Mouse (Mus musculus) layer of hippocampus, adult 2 months (tissue): ENCODE measurements around the gene Gas2. TPM values are rescaled to one million over a fixed set of nuclear protein-coding genes. Genes with fewer than 3 reads are reported as not detected.
A peak's percentile ranks its signal among the peaks of the same experiment; 100 is the strongest.

ENCODE experiments used
- DNase-seq, 2 experiments: peaks; one replicate each; pipeline ENCODE4 v3.0.0; 2022; ENCODE audit warnings: low spot score in 2 of 2
- H3K27ac ChIP-seq: fragments of 200-600 bp; 2 replicates; pipeline ENCODE4 v1.8.1; 2022
- H3K4me3 ChIP-seq: fragments of 200-600 bp; 2 replicates; pipeline ENCODE4 v1.8.1; 2022; ENCODE audit warnings: mild to moderate bottlenecking
- CTCF ChIP-seq: fragments of 200-600 bp; conservative IDR thresholded peaks from 2 replicates; pipeline ENCODE4 v1.8.1; 2022; ENCODE audit warnings: antibody characterized with exemption, mild to moderate bottlenecking, moderate library complexity
- long read RNA-seq, 2 experiments: library from polyadenylated mRNA; stranded (forward); transcript quantifications; one replicate each; pipeline ENCODE4 v2.0.0; 2021; ENCODE audit warnings: borderline mapping rate in 2 of 2
- total RNA-seq, 2 experiments: library from RNA; stranded (reverse); gene quantifications; 2 replicates each; pipeline ENCODE4 v1.2.3; 2021

Gas2 gene
- total RNA-seq = 10 to 100 TPM; 28.2 to 31.0 TPM
- long read RNA-seq, experiment 1, partial matches to known transcripts = 0 of 7 reads
- long read RNA-seq, experiment 1, other reads (novel, unspliced or antisense) = 7 of 7 reads
- long read RNA-seq, experiment 2, partial matches to known transcripts = 0 of 13 reads
- long read RNA-seq, experiment 2, other reads (novel, unspliced or antisense) = 12 of 13 reads

DNA sequence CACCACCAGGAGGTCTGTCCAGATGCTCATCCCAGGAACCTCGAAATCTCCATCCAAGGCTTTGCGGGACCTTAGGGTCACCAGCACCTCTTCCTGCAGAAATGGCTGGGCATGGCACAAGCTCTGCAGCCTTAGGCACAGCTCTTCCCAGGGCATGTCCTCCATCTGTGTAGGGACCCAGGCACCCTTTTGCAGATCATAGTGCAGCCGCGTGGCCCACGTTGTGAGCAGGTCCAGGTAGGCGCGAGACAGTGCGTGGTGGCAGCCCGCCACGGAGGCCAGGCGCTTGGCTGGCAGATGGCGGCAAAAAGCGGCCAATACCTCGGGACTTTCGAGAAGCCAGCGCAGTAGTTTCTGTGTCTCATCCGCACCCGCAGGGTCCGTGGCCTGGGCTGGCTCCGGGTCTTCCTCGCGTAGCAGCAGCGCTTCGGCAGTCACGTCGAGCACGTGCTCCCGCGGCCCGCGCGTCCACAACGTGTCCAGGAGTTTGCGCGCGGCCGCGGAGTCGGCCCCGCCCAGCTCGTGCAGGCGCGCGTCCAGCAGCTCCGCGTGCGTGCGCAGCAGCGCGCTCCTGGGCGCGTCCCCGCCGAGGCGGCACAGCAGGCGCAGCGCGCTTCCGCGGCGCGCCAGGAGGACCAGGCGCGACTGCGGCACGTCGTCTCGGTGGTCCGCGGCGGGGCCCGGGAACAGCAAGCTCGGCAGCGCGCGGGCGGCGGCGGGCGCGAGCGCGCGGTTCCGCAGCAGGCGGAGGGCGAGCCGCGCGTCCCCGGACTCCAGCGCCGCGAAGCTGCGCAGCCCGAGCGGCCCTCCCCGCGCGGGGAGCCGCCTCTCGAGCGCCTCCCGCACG is at the start of gene Gas2:
Gene Gas2, plus strand, starts transcription at position 766 of the 847 bp plus-strand sequence.
- no peak for TF ChIP-seq CTCF
- peak within 1 kb of the TSS; percentile 65 for H3K4me3 ChIP-seq

GRCm38 (mm10) chr7:51815473-51816282 is 46.1 kb upstream of the Gas2 start:
- Histone ChIP-seq H3K27ac (no peak overlapping the region), H3K4me3 (no peak overlapping the region)
- peak; percentile 81 for TF ChIP-seq CTCF
- DNase-seq = peak in 1 of 2 experiments; percentile 32

More for the DNA sequence above, at the start of gene Gas2:
- DNase-seq = peak; percentile 82 to 87
- H3K27ac ChIP-seq = peak within 1 kb of the TSS; percentile 98

GRCm38 (mm10) chr7:51816283-51816839 is 45.5 kb upstream of the Gas2 start:
- no peak for TF ChIP-seq CTCF
- Histone ChIP-seq H3K27ac (no peak overlapping the region), H3K4me3 (no peak overlapping the region)
- no peak for DNase-seq

GRCm38 (mm10) chr7:51818251-51818974 is 43.4 kb upstream of the Gas2 start:
- TF ChIP-seq CTCF = no peak
- DNase-seq = no peak
- H3K27ac ChIP-seq = no peak overlapping the region
- no peak overlapping the region for H3K4me3 ChIP-seq

GRCm38 (mm10) chr7:51819891-51820290 is 41.9 kb upstream of the Gas2 start:
- Histone ChIP-seq H3K27ac (no peak overlapping the region), H3K4me3 (no peak overlapping the region)
- TF ChIP-seq CTCF = no peak
- DNase-seq = peak; percentile 50 to 65

DNA sequence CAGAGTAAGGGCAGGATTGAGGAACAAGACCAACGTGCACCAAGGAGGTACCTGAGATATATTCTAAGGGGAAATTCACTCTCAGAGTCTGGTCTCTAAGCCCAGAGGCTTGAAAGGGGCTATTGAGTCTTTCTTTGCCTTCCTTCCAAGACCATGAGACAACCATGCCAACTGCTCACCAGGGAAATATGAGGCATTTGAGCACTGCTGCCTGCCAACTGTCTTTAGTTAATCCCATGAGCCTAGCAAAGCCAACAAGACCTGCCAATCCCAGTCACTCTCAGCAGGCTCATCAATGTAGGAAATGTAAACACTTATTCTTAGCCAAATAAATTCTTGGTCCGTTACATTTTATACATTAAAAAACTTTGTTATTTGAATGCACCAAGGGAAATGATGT is 40.3 kb upstream of the Gas2 start:
- TF ChIP-seq CTCF = no peak
- H3K4me3 ChIP-seq = no peak overlapping the region
- no peak overlapping the region for H3K27ac ChIP-seq
- DNase-seq = no peak

DNA sequence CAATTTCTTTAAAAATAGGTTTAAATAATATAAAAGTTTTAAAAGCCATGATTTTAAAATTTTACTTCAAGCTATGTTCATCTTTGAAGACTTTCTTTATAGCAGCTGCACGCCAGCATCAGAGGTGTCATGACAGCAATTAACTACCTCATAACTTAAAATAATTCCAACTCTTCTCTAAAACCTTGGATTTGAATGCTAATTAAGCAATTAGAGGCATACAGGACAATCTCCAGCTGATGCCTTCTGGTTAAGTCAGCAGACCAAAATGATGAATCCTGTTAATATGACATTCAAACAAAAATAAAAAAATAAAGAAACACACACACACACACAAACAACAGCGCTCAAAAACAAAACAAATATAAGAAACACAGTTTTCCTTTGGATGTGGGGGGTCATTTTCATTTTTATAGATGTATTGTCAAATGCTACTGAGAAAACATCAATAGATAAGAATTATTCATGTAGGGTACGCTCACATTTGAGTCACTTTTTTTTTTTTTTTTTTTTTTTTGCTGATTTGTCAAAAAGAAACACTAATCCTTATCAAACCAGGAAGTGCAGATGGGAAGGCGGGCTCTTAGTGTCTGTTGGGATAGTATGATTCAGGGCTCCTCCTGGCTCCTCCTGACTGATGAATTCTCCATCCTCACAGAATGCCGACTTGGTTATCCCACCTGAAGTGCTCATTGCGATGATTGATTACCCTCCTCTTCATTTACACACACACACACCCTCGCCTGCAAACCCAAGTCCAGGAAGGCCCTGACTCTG is 38.1 kb upstream of the Gas2 start:
- Histone ChIP-seq H3K27ac (no peak overlapping the region), H3K4me3 (no peak overlapping the region)
- no peak for DNase-seq
- TF ChIP-seq CTCF = no peak

DNA sequence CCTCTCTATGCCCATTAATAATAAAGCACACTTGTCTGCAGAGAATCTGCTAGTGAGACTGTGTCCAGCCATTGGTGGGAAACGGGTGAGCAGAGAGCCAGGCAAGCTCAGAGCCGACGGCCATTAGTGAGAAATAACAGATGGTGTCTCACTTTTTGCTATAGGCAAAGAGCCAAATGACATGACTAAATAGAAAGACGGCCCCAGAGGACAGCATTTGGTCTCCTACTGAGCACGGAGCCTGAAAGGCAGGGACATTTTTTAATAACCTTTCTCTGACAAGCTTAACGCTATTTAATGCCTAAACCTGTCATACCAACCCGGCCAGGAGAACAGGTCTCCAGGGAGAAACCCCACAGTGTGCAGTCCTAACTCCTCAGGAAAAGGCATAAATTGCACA is 29.9 kb upstream of the Gas2 start:
- no peak for DNase-seq
- TF ChIP-seq CTCF = no peak
- no peak overlapping the region for H3K27ac ChIP-seq

DNA sequence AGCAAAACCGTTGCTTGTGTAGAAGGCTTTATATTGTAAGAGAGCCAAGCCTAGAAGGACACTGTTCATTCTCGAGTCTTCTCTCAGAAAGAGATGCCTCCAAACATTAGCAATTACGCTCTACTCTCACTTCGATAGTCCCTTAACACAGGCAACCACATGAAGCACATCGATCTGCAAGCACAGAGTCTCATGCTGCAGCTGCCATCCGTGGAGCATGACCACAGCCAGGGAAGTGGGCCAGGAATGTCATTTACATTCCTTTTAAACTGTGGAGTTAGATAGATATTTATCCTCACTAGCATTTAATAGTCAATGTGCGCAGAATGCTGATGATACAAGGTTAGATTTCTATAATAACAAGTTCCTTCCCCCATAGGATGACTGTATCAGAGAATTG is 21.3 kb upstream of the Gas2 start:
- H3K27ac ChIP-seq = no peak overlapping the region
- DNase-seq = peak in 1 of 2 experiments; percentile 16
- no peak for TF ChIP-seq CTCF
- no peak overlapping the region for H3K4me3 ChIP-seq

More for the DNA sequence above, 29.9 kb upstream of the Gas2 start:
- H3K4me3 ChIP-seq = no peak overlapping the region

GRCm38 (mm10) chr7:51850877-51851276 is 10.9 kb upstream of the Gas2 start:
- DNase-seq = no peak
- H3K4me3 ChIP-seq = no peak overlapping the region
- no peak overlapping the region for H3K27ac ChIP-seq
- TF ChIP-seq CTCF = no peak

DNA sequence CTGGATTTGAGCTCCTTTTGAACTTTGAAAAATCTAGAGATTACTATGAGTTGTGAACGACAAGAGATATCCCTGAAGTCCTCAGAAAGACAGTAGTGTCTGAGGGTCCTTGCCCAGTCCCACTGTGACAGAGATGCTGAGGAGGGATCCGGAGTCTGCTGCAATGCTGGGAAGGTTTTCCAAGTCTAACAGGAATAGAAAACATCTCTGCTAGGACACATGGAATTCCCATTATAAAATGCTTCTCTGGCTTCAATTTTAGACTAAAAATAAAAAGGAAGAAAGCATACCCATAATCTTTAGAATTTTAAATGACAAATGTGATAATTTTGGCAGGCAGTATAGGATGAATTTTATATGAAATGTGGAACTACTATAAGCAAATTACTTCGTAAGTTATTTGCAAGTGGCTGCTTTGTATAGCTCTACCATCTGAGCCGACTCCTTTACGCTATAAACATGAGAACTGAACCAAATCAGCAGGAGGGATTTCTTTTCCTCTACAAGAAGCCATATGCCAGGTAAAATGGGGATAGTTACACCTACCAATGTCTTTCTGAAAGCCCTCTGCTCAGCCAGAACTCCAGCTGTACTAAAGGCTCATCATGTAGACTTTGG is 9.8 kb upstream of the Gas2 start:
- no peak for DNase-seq
- no peak overlapping the region for H3K27ac ChIP-seq
- no peak overlapping the region for H3K4me3 ChIP-seq
- no peak for TF ChIP-seq CTCF
